Mouse (Mus musculus) erythroblast, embryonic 14.5 days (primary cell): Measurements from ENCODE around the gene Gpr25. TPM values are rescaled to one million over a fixed set of nuclear protein-coding genes. Genes with fewer than 3 reads are reported as not detected.

ENCODE experiments used
- H3K27me3 ChIP-seq: 2 replicates; pipeline ENCODE4 v1.6.1; 2012; ENCODE audit warnings: inconsistent platforms; ENCODE audit not compliant: control insufficient read depth
- H3K36me3 ChIP-seq: 2 replicates; pipeline ENCODE4 v1.6.1; 2012; ENCODE audit warnings: mild to moderate bottlenecking, inconsistent platforms; ENCODE audit not compliant: control insufficient read depth
- H3K4me1 ChIP-seq: 2 replicates; pipeline ENCODE4 v1.6.1; 2012; ENCODE audit warnings: inconsistent platforms; ENCODE audit not compliant: control insufficient read depth
- H3K4me3 ChIP-seq: replicated peaks from 2 replicates; pipeline ENCODE3; 2012; ENCODE audit warnings: moderate library complexity, mild to moderate bottlenecking, inconsistent platforms
- H3K9me3 ChIP-seq: 2 replicates; pipeline ENCODE4 v1.6.1; 2012; ENCODE audit warnings: low read length, inconsistent platforms, mixed read lengths; ENCODE audit not compliant: control insufficient read depth
- GATA1 ChIP-seq: IDR thresholded peaks from 2 replicates; pipeline ENCODE4 v1.6.1; 2012; ENCODE audit warnings: low read length, inconsistent platforms, mixed read lengths
- TAL1 ChIP-seq: IDR thresholded peaks from 3 replicates; pipeline ENCODE4 v1.6.1; 2012; ENCODE audit warnings: low read length, inconsistent platforms, mixed read lengths
- polyA plus RNA-seq: library from polyadenylated mRNA; stranded (reverse); fragments of >175 nt; gene quantifications from 2 replicates; pipeline ENCODE4 v1.2.3, GENCODE M21; 2012

The Gpr25 gene
- polyA plus RNA-seq, 1 experiment: not detected

GRCm38 (mm10) chr1:136244469-136244868, 16.2 kb downstream of the Gpr25 start:
- H3K27me3 ChIP-seq: peaks cover 6% of the 10 kb centered on the region; the same call in 1 of the 2 replicates
- H3K9me3 ChIP-seq: no peaks in the 10 kb centered on the region
- H3K4me3 ChIP-seq: no peak overlapping the region
- TF ChIP-seq TAL1 (no peak), GATA1 (no peak)
- no peaks in the 10 kb centered on the region for H3K4me1 ChIP-seq
- no peaks in the 10 kb centered on the region for H3K36me3 ChIP-seq

DNA sequence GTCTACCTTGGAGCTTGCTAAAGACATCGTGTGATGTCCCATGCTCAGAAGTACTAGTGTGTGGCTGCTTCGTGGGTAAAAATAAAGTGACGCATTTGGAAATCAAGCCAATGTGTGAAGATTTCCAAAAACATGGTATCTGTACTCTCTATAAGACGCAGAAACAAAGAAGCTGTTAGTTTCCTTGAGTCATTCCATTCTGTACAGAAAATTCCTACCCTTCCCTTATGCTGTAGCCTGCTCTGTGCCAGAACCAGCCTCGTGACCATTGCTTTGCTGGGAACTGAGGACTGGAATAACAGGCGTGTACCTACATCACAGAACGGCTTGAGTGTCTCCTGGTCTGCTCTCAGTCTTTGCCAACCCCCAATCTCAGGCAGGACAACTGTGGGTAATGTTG, 18.9 kb downstream of the Gpr25 start:
- Histone ChIP-seq H3K4me3 (no peak overlapping the region), H3K36me3 (no peaks in the 10 kb centered on the region), H3K9me3 (no peaks in the 10 kb centered on the region), H3K27me3 (peaks cover 10% of the 10 kb centered on the region), H3K4me1 (peaks cover 3% of the 10 kb centered on the region; the same call in 1 of the 2 replicates)
- no peak for TF ChIP-seq GATA1
- no peak for TF ChIP-seq TAL1

- Histone ChIP-seq H3K4me3 (no peak overlapping the region), H3K9me3 (peaks cover 4% of the 10 kb centered on the region; the same call in 1 of the 2 replicates), H3K27me3 (peaks cover 41% of the 10 kb centered on the region), H3K36me3 (no peaks in the 10 kb centered on the region), H3K4me1 (peaks cover 12% of the 10 kb centered on the region)
- TF ChIP-seq TAL1 (no peak), GATA1 (no peak)
Measured at GRCm38 (mm10) chr1:136238495-136238894, 22.2 kb downstream of the Gpr25 start.

GRCm38 (mm10) chr1:136234595-136235092, 26.0 kb downstream of the Gpr25 start:
- TF ChIP-seq GATA1 (no peak), TAL1 (no peak)
- Histone ChIP-seq H3K9me3 (peaks cover 4% of the 10 kb centered on the region; the same call in 1 of the 2 replicates), H3K4me1 (peaks cover 14% of the 10 kb centered on the region), H3K36me3 (no peaks in the 10 kb centered on the region), H3K27me3 (peaks cover 75% of the 10 kb centered on the region), H3K4me3 (peak overlapping the region; percentile 53)

DNA sequence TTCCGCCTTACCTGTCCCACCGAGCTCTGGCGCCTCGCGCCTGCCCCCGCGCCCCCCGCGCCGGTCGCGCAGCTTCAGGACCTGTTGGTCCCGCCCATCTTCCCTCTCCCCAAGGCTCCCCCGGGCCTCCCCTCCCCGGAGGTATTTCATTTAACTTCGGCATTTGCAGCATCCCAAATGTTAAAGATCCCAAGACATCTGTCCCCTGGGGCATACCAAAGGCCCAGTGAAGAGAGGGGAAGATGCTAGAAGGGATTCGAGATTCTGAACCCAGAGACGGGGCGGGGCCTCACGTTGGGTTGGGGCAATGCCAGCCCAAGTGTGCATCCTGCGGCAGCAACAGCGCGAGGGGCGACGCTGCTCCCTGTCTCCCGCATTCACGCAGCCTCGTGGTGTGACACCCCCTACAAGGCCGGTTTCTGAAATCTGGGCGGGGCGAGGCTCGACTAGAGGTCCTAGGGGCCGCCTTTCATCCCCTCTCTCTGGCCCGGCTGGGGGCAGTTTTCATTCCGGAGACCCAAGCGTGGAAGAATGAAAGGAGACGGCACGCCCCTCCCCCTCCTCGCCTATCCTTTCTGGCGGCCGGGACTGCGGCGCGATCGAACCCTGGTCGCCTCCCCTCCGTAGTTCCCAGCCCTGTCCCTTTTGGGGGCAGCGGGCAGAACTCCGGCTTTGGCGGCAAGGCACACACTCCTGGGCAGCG, 26.6 kb downstream of the Gpr25 start, which contains the start of gene Inava:
TSS of gene Inava (minus strand) at position 373 of the 703 bp plus-strand sequence.
- TF ChIP-seq GATA1 (no peak), TAL1 (no peak)
- H3K27me3 ChIP-seq: peaks cover 81% of the 10 kb centered on the region
- H3K4me1 ChIP-seq: peaks cover 14% of the 10 kb centered on the region
- H3K4me3 ChIP-seq: peak within 1 kb of the TSS; percentile 53
- H3K9me3 ChIP-seq: peaks cover 4% of the 10 kb centered on the region; the same call in 1 of the 2 replicates
- H3K36me3 ChIP-seq: no peaks in the 10 kb centered on the region

DNA sequence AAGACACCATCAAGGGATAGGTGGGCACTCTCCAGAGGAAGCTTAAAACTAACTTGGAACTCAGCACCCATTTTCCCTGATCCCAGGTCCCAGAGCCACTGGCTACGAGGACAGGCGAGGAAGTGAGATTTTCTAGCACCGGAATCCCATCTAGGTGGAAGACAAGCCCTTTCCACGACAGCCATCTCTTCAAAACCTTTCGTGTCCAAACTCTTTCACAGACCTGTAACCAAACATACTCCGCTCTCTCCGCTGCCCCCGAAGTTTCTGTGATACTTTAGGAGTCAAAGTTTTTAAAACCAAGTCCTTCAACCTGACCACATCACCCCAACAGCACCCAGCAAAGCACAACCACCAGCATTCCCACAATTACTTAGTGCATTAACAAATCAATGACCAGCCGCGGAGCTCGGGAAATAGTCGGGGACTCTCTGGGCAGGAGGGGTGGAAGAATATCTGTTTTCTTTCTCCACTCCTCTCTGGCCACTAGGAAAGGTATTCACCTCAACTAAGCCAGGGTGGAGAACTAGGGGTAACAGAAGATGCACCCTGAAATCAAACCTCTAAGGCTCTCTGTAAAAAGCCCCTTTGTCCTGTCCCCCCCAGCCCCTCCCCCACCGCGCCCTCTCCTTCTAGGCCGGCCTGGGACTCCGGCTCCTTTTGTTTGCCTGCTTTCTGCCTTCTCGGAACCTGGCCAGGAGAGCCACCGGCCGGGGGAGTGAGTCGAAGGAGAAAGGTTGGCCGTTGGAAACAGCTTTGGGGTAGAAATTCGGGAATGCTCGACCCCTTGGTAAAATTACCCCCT, 27.5 kb downstream of the Gpr25 start:
- Histone ChIP-seq H3K27me3 (peaks cover 85% of the 10 kb centered on the region), H3K36me3 (no peaks in the 10 kb centered on the region), H3K4me1 (peaks cover 14% of the 10 kb centered on the region), H3K9me3 (peaks cover 4% of the 10 kb centered on the region; the same call in 1 of the 2 replicates), H3K4me3 (no peak overlapping the region)
- TF ChIP-seq GATA1 (no peak), TAL1 (no peak)

- H3K27me3 ChIP-seq: peaks cover 85% of the 10 kb centered on the region
- H3K36me3 ChIP-seq: no peaks in the 10 kb centered on the region
- TF ChIP-seq GATA1 (no peak), TAL1 (no peak)
- H3K4me1 ChIP-seq: peaks cover 15% of the 10 kb centered on the region
- peaks cover 4% of the 10 kb centered on the region; the same call in 1 of the 2 replicates for H3K9me3 ChIP-seq
- H3K4me3 ChIP-seq: no peak overlapping the region
Measured at GRCm38 (mm10) chr1:136232285-136232926, 28.3 kb downstream of the Gpr25 start.

DNA sequence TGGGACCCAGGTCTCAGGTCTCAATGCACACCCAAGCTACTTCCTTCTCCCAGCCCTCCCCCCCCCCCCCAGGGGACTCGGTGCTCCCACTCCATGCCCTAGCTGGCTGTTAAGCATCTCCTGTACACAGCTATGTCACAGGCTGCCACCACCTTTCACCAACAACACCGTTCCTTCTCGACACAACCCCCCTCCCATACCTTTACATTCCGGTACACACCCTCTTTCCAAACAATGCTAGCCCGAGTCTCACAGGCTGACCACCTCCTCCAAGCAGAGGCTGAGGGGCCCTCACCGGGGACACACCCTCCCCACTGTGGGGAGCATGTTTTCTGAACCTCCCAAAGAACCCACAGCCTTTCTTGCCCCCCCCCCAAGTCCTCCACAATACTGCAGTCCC, 29.1 kb downstream of the Gpr25 start:
- Histone ChIP-seq H3K4me3 (no peak overlapping the region), H3K9me3 (peaks cover 4% of the 10 kb centered on the region; the same call in 1 of the 2 replicates), H3K4me1 (peaks cover 15% of the 10 kb centered on the region), H3K27me3 (peaks cover 79% of the 10 kb centered on the region), H3K36me3 (no peaks in the 10 kb centered on the region)
- no peak for TF ChIP-seq GATA1
- no peak for TF ChIP-seq TAL1

- Histone ChIP-seq H3K4me3 (no peak overlapping the region), H3K4me1 (peaks cover 15% of the 10 kb centered on the region), H3K36me3 (no peaks in the 10 kb centered on the region), H3K9me3 (peaks cover 4% of the 10 kb centered on the region; the same call in 1 of the 2 replicates), H3K27me3 (peaks cover 67% of the 10 kb centered on the region)
- no peak for TF ChIP-seq TAL1
- no peak for TF ChIP-seq GATA1
Measured at GRCm38 (mm10) chr1:136230201-136230600, 30.5 kb downstream of the Gpr25 start.
